Mouse (Mus musculus) CH12.LX (cell line): ENCODE data around the gene Wnt6. TPM values are rescaled to one million over a fixed set of nuclear protein-coding genes. Genes with fewer than 3 reads are reported as not detected.

Experiments
- DNase-seq: peaks from one replicate; pipeline ENCODE4 v3.0.0-alpha.2; 2013; ENCODE audit errors: extremely low read depth
- H3K27ac ChIP-seq: 2 replicates; pipeline ENCODE4 v1.5.1; 2012; ENCODE audit warnings: low read depth, mild to moderate bottlenecking, control low read depth, moderate library complexity; ENCODE audit not compliant: insufficient read depth
- H3K27me3 ChIP-seq: replicated peaks from 2 replicates; pipeline ENCODE3; 2012; ENCODE audit warnings: inconsistent platforms
- H3K36me3 ChIP-seq, 2 experiments: replicated peaks in 1 of 2; 2 replicates each; pipeline versions ENCODE3 to v1.6.1; 2012; ENCODE audit warnings: inconsistent platforms in 1 of 2, low read length in 1 of 2, mild to moderate bottlenecking in 1 of 2, mixed read lengths in 1 of 2, moderate library complexity in 1 of 2; ENCODE audit not compliant: control insufficient read depth in 1 of 2, insufficient read depth in 1 of 2
- H3K4me1 ChIP-seq, 2 experiments: 2 replicates each; pipeline ENCODE4 v1.6.1; 2012; ENCODE audit warnings: inconsistent platforms in 1 of 2, moderate library complexity in 1 of 2; ENCODE audit not compliant: insufficient read depth in 2 of 2, control insufficient read depth in 1 of 2
- H3K4me2 ChIP-seq: 2 replicates; pipeline ENCODE4 v1.6.1; 2012; ENCODE audit warnings: low read depth, mild to moderate bottlenecking, control low read depth; ENCODE audit not compliant: poor library complexity, insufficient read depth, severe bottlenecking
- H3K4me3 ChIP-seq, 3 experiments: fragments of 150-350 bp in 1 of 3; sonication (generic) in 1 of 3; replicated peaks in 1 of 3; 2 replicates each; pipeline versions ENCODE3 to v1.5.1; 2011 to 2012; ENCODE audit warnings: low read depth in 2 of 3, low read length in 2 of 3, mild to moderate bottlenecking in 2 of 3, moderate library complexity in 2 of 3, control low read depth in 1 of 3, improper control_type of control experiment in 1 of 3, inconsistent platforms in 1 of 3, mixed read lengths in 1 of 3; ENCODE audit not compliant: poor library complexity in 1 of 3
- H3K79me2 ChIP-seq: replicated peaks from 2 replicates; pipeline ENCODE4 v1.6.1; 2012; ENCODE audit warnings: mild to moderate bottlenecking, moderate library complexity; ENCODE audit not compliant: control insufficient read depth, poor library complexity, insufficient read depth, severe bottlenecking; ENCODE audit errors: extremely low read depth
- H3K9ac ChIP-seq: 2 replicates; pipeline ENCODE4 v1.6.1; 2012; ENCODE audit warnings: low read depth, mild to moderate bottlenecking, control low read depth, moderate library complexity; ENCODE audit not compliant: insufficient read depth
- H3K9me3 ChIP-seq: replicated peaks from 2 replicates; pipeline ENCODE3; 2012; ENCODE audit warnings: low read length, inconsistent platforms, mixed read lengths
- BHLHE40 ChIP-seq: IDR thresholded peaks from 2 replicates; pipeline ENCODE4 v1.6.1; 2011; ENCODE audit warnings: mild to moderate bottlenecking, low read depth, low read length, improper control_type of control experiment
- CHD1 ChIP-seq: IDR thresholded peaks from 2 replicates; pipeline ENCODE4 v1.6.1; 2012; ENCODE audit warnings: low read depth, low read length, improper control_type of control experiment, inconsistent platforms
- CHD2 ChIP-seq: IDR thresholded peaks from 2 replicates; pipeline ENCODE4 v1.6.1; 2011; ENCODE audit warnings: low read length, improper control_type of control experiment
- E2F4 ChIP-seq: IDR thresholded peaks from 2 replicates; pipeline ENCODE4 v1.6.1; 2011; ENCODE audit warnings: low read depth, low read length, improper control_type of control experiment; ENCODE audit not compliant: insufficient replicate concordance
- ELF1 ChIP-seq: IDR thresholded peaks from 2 replicates; pipeline ENCODE4 v1.6.1; 2014; ENCODE audit warnings: low read depth, mild to moderate bottlenecking, inconsistent platforms, low read length, improper control_type of control experiment
- GABPA ChIP-seq: IDR thresholded peaks from 2 replicates; pipeline ENCODE4 v1.6.1; 2012; ENCODE audit warnings: low read depth, low read length, improper control_type of control experiment, inconsistent platforms; ENCODE audit not compliant: insufficient replicate concordance
- IRF4 ChIP-seq: IDR thresholded peaks from 2 replicates; pipeline ENCODE4 v1.6.1; 2014; ENCODE audit warnings: low read depth, mild to moderate bottlenecking, inconsistent platforms, low read length, improper control_type of control experiment
- JUN ChIP-seq: IDR thresholded peaks from 2 replicates; pipeline ENCODE4 v1.6.1; 2011; ENCODE audit warnings: low read depth, mild to moderate bottlenecking, low read length, improper control_type of control experiment, moderate library complexity; ENCODE audit not compliant: insufficient read depth
- JUND ChIP-seq: conservative IDR thresholded peaks from 2 replicates; pipeline ENCODE4 v1.6.1; 2011; ENCODE audit warnings: low read depth, low read length, improper control_type of control experiment
- KAT2A ChIP-seq: IDR thresholded peaks from 2 replicates; pipeline ENCODE4 v1.6.1; 2012; ENCODE audit warnings: low read length, improper control_type of control experiment, inconsistent platforms; ENCODE audit not compliant: insufficient replicate concordance
- MAFK ChIP-seq: IDR thresholded peaks from 2 replicates; pipeline ENCODE4 v1.6.1; 2011; ENCODE audit warnings: low read length, improper control_type of control experiment; ENCODE audit not compliant: insufficient replicate concordance
- MAX ChIP-seq: IDR thresholded peaks from 2 replicates; pipeline ENCODE4 v1.6.1; 2011; ENCODE audit warnings: low read length, improper control_type of control experiment
- MEF2A ChIP-seq: IDR thresholded peaks from 2 replicates; pipeline ENCODE4 v1.6.1; 2014; ENCODE audit warnings: low read depth, mild to moderate bottlenecking, inconsistent platforms, low read length, improper control_type of control experiment, borderline replicate concordance
- NRF1 ChIP-seq: IDR thresholded peaks from 2 replicates; pipeline ENCODE4 v1.6.1; 2014; ENCODE audit warnings: low read depth, mild to moderate bottlenecking, inconsistent platforms, low read length, improper control_type of control experiment, moderate library complexity
- POLR2AphosphoS2 ChIP-seq: IDR thresholded peaks from 2 replicates; pipeline ENCODE4 v1.6.1; 2011; ENCODE audit warnings: low read depth, low read length, improper control_type of control experiment
- SIN3A ChIP-seq: IDR thresholded peaks from 2 replicates; pipeline ENCODE4 v1.6.1; 2012; ENCODE audit warnings: low read length, improper control_type of control experiment, inconsistent platforms
- TBP ChIP-seq: conservative IDR thresholded peaks from 2 replicates; pipeline ENCODE4 v1.6.1; 2011; ENCODE audit warnings: low read depth, low read length, improper control_type of control experiment
- USF2 ChIP-seq: conservative IDR thresholded peaks from 2 replicates; pipeline ENCODE4 v1.6.1; 2011; ENCODE audit warnings: low read depth, low read length, improper control_type of control experiment
- ZKSCAN1 ChIP-seq: IDR thresholded peaks from 2 replicates; pipeline ENCODE4 v1.6.1; 2012; ENCODE audit warnings: low read depth, inconsistent platforms, low read length, improper control_type of control experiment, borderline replicate concordance
- ZMIZ1 ChIP-seq: IDR thresholded peaks from 2 replicates; pipeline ENCODE4 v1.6.1; 2012; ENCODE audit warnings: low read depth, mild to moderate bottlenecking, inconsistent platforms, low read length, improper control_type of control experiment
- ZNF384 ChIP-seq: IDR thresholded peaks from 2 replicates; pipeline ENCODE4 v1.6.1; 2012; ENCODE audit warnings: low read depth, low read length, improper control_type of control experiment, inconsistent platforms
- dilution Hi-C: fragments of 300-500 bp; cut with MboI; formaldehyde crosslinking; loops from 2 replicates; pipeline ENCODE4 v1.14.3; 2020; ENCODE audit warnings: low sequenced_read_pairs; ENCODE audit not compliant: extremely low pct_unique_long_range_greater_than_20kb, extremely low pct_ligation_motif_present
- in situ Hi-C: fragments of 300-500 bp; cut with MboI; formaldehyde crosslinking; loops from 3 replicates; pipeline ENCODE4 v1.14.3; 2019; ENCODE audit warnings: low sequenced_read_pairs, low pct_ligation_motif_present, low pct_unique_long_range_greater_than_20kb, mixed read lengths
- polyA plus RNA-seq: library from polyadenylated mRNA; unstranded; fragments of >175 nt; gene quantifications from 2 replicates; pipeline ENCODE4 v1.2.1, GENCODE M21; 2012; ENCODE audit warnings: low read depth; ENCODE audit not compliant: insufficient read length
- total RNA-seq, 2 experiments: library from RNA; depleted of rRNA; stranded (reverse); fragments of 300-350 nt in 1 of 2; fragments of >200 nt in 1 of 2; gene quantifications; 2 replicates each; pipeline ENCODE4 v1.2.3; 2012 to 2014

Gene Wnt6
- total and polyA plus RNA-seq, 3 experiments, result 0.67 to 3.4 (median 1.7) TPM

DNA sequence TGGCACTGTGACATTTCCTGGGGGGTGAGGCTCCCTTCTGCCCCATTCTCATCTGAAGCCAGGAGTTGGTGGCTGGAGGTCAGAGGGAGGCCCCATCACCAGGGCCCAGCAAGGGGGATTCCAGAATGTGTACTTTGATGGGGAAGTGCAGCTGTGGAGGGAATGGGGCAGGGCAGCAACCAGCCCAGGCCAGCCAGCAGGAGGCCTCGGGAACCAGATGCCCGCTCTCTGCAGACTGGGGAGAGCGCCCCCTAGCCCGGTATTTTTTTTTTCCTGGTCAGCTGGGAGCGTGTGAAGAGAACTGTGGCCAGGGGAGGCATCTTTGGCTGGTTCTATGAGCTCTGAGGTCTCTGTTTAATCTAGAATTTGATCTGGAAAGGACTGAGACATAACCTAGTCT lies 4.1 kb downstream of the Wnt6 start (continued):
- peak; percentile 10; the same call in 1 of the 2 replicates for TF ChIP-seq ELF1
- no peak for TF ChIP-seq NRF1
- no peak for TF ChIP-seq CHD1
- peak; percentile 77 for TF ChIP-seq IRF4
- TF ChIP-seq BHLHE40, result no peak
- TF ChIP-seq E2F4, result no peak
- TF ChIP-seq CHD2, result no peak
- TF ChIP-seq POLR2AphosphoS2, result no peak
- peak; percentile 78 for TF ChIP-seq ZNF384
- no peak for TF ChIP-seq GABPA
- TF ChIP-seq ZMIZ1, result no peak
- TF ChIP-seq MAFK, result no peak
- TF ChIP-seq, all 38 proteins: peak for 8

- no peak for DNase-seq
- no peak for TF ChIP-seq USF2
- TF ChIP-seq MEF2A, result no peak
- TF ChIP-seq BHLHE40, result no peak
- no peak for TF ChIP-seq SIN3A
- no peak for TF ChIP-seq JUND
- no peak for TF ChIP-seq MAX
- no peak for TF ChIP-seq TBP
- TF ChIP-seq KAT2A, result no peak
- TF ChIP-seq IRF4, result no peak
- TF ChIP-seq JUN, result no peak
- no peak for TF ChIP-seq ZKSCAN1
- TF ChIP-seq ZMIZ1, result no peak
- TF ChIP-seq, all 38 proteins: peak for 0
- H3K4me2 ChIP-seq, result no peak overlapping the region
- H3K4me3 ChIP-seq, result no peak overlapping the region
- no peak overlapping the region for H3K27ac ChIP-seq
- peaks cover under 1% of the 10 kb centered on the region for H3K9me3 ChIP-seq
- H3K36me3 ChIP-seq, result peaks cover 0 to 16% of the 10 kb centered on the region in 2 experiments
- in situ Hi-C loops (no loop called here), dilution Hi-C loops (no loop called here)
- peaks cover 16 to 36% of the 10 kb centered on the region in 2 experiments for H3K4me1 ChIP-seq
- H3K27me3 ChIP-seq, result no peaks in the 10 kb centered on the region
- no peaks in the 10 kb centered on the region for H3K79me2 ChIP-seq
- H3K9ac ChIP-seq, result no peak overlapping the region
These were observed 7.3 kb downstream of the Wnt6 start for GRCm38 (mm10) chr1:74778934-74779486.
